Mouse (Mus musculus) cerebral cortex, adult 2 months (tissue): ENCODE results near the gene Plekha6.

ENCODE experiments used
- WGBS: fragments of 180-500 bp; shearing (Covaris S2); methylation state at CpG from one replicate; pipeline ENCODE4 v1.1.7; 2018; 5-methylcytosine and 5-hydroxymethylcytosine counted together

Plekha6 gene

GRCm38 (mm10) chr1:133146014-133147009, 17.7 kb upstream of the Plekha6 start:
- WGBS: 60% methylated on average over 22 of the region's 22 CpGs

- WGBS: 88% methylated on average over 5 of the region's 5 CpGs
Observed at GRCm38 (mm10) chr1:133147324-133147723, 16.7 kb upstream of the Plekha6 start.

DNA sequence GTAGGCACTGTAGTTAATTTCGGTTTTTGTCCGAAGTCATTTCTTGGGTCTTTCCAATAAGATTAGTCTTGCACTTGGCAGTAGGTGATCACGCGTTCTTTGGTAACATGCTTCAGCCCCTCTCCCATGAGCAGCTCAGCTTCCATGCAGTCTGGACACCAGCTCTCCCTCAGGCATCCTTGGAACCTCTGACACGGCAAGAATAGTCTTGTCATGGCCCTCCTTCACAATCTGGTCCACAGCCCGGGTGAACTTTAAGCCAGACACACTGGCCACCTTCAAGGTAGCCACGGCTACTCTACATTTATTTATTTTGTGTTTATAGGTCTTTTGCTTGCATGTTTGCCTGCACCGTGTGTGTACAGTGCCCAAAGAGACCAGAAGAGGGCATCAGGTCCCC, 15.9 kb upstream of the Plekha6 start:
- 96% methylated on average over 8 of the region's 8 CpGs for WGBS

DNA sequence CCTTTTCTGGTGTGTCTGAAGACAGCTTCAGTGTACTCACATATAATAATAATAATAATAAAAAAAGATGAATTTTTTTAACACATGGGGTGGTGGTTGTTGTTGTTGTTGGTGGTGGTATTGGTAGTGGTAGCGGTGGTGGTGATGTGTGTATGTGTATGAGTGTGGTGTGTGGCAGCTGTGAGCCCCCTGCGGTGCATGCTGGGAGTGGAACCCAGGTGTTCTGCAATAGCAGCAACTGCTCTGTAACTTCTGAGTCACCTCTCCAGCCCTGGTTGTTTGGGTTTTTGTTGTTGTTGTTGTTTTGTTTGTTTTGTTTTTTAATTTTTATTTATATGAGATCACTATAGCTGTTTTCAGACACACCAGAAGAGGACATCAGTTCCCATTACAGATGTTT, 13.5 kb upstream of the Plekha6 start:
- 100% methylated on average over 2 of the region's 2 CpGs for WGBS

DNA sequence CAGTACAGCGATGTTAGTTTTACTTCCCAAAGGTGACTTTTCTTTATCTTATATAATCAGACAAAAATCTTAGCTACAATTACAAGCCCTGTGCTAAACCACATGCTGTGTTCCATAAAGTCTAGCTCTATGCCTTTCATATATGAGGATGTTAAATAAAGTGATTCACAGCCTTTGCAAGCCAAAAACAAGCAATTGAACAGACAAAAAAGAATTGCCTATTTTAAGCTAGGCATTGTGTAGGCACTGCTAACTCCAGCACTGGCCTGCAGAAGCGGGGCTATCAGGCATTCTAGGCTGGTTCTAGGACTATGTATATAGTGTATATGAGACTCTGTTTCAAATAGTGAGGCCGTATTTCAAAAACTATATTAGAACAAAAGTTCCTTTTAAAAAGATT, 11.8 kb upstream of the Plekha6 start:
- 50% methylated on average over 3 of the region's 3 CpGs for WGBS

- 88% methylated on average over 6 of the region's 6 CpGs for WGBS
Observed at GRCm38 (mm10) chr1:133155270-133155669, 8.7 kb upstream of the Plekha6 start.

DNA sequence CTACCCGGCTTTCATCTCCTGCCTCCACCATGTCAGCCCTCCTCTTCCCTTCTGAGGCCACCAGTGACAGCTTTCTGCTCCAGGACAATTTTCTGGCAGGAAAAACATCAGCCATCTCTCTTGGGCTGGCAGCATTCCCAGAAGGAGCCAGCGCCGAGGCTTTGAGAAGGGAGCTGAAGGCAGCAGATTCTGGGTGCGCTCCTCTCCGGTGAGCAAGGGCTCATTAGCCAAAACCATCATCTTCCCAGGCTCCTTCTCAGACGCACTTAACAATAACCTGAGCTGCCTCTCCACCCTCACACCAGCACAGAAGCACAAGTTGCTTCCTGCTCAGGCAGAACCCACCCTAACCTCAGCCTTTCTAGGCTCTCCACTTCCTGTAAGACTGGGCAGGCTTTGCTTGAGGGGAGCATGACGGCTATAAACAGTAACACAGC, 4.9 kb upstream of the Plekha6 start:
- 5% methylated on average over 7 of the region's 7 CpGs for WGBS

GRCm38 (mm10) chr1:133161559-133161958, 2.5 kb upstream of the Plekha6 start:
- WGBS: 62% methylated on average over 4 of the region's 4 CpGs

GRCm38 (mm10) chr1:133162046-133162445, 2.0 kb upstream of the Plekha6 start:
- 64% methylated on average over 10 of the region's 10 CpGs for WGBS

- 75% methylated on average over 8 of the region's 8 CpGs for WGBS
Observed at GRCm38 (mm10) chr1:133162981-133163380, 1.0 kb upstream of the Plekha6 start.

DNA sequence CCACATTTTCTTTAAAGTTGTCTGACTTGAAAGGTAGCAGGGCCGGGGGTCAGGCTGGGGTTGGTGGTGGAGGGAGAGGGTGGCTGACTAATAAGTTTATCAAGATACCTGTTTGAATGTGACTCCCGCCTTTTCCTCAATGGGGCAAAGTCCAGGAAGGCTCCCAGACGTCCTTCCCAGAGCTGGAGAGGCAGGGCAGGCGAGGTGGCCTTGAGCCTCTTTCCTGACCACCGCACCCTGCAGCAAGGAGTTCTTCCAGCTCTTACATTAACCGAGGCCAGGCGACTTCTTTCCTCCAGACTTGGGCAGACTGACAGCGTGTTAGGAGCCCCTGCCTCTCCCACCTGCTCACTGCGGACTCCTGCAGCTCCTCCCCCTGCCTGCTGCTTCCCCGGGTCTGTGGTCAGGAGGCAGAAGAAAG, 591 bp downstream of the Plekha6 start:
- WGBS: 32% methylated on average over 10 of the region's 10 CpGs

- 65% methylated on average over 11 of the region's 11 CpGs for WGBS
Observed at GRCm38 (mm10) chr1:133165111-133165510, 1.1 kb downstream of the Plekha6 start.

- 56% methylated on average over 19 of the region's 19 CpGs for WGBS
Observed at GRCm38 (mm10) chr1:133168318-133169060, 4.5 kb downstream of the Plekha6 start.

DNA sequence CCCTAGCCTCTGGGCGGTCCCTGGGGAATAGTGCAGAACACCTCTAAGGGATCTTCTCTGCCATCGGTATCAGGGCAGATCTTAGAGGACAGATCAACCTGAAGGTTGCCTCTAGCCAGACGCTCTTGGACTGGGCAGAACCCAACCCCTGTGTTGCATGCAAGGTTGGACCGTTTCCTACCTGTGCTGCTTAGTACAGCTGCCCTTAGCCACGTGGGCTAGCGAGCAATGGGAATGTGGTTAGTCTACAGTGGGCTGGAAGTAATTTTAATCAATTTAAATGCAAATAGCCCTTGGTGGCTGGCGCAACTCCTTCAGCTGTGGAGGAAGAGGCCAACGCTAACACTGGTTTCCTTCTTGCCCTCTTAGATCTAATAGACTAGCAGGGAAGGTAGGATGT, 6.2 kb downstream of the Plekha6 start:
- WGBS: 84% methylated on average over 8 of the region's 8 CpGs

DNA sequence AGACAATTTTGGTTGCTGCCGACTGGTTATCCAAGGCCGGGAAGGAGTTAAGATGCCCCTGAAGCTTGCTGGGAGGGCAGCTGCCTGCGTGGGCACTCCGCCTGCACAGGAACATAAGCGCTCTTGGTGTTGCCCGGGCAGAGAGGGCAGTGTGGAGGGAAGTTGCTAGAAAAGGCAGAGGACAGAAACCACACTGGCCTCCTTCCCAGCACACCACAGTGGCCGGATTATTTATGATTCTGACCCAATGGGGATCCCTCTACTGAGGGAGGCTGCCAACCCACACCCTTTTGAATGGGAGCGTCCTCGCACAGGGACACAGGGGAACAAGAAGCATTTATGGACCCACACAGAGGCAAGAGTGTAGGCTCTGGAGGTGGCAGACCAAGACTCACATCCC, 7.3 kb downstream of the Plekha6 start:
- WGBS: 64% methylated on average over 9 of the region's 9 CpGs

GRCm38 (mm10) chr1:133175150-133175549, 11.1 kb downstream of the Plekha6 start:
- 79% methylated on average over 6 of the region's 6 CpGs for WGBS

DNA sequence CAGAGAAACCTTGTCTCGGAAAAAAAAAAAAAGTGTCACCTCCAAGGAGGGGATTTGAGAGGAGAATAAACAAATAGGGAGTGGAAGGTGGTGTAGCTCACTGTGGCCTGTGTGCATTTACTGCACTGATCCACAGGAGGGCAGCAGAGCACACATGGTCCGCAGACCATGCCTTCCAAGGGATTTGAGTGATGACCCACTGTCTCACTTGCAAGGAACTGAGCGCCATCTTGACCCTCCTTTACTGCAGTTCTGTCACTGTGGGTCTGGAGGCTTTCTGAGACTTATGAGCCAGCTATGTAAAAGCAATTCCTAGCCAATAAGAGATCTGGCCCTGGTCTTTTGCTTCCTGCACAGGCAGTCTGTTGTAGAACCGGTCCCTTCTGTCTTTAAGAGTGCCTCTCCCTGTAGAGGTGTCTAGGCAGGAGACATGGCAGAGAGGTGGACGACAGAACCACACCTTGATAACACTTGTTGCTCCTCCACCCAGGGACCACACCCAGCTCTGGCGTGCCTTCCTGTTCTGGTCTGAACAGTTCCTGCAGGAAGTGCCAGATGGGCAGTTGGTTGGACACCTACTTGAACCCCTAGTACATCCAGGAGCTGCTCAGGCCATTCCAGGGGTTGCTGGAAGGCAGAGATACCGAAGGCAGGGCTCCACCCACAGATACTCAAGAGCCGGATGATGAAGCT, 13.6 kb downstream of the Plekha6 start:
- WGBS: 44% methylated on average over 8 of the region's 8 CpGs

- WGBS: 33% methylated on average over 11 of the region's 11 CpGs
Observed at GRCm38 (mm10) chr1:133178732-133179440, 14.9 kb downstream of the Plekha6 start.

DNA sequence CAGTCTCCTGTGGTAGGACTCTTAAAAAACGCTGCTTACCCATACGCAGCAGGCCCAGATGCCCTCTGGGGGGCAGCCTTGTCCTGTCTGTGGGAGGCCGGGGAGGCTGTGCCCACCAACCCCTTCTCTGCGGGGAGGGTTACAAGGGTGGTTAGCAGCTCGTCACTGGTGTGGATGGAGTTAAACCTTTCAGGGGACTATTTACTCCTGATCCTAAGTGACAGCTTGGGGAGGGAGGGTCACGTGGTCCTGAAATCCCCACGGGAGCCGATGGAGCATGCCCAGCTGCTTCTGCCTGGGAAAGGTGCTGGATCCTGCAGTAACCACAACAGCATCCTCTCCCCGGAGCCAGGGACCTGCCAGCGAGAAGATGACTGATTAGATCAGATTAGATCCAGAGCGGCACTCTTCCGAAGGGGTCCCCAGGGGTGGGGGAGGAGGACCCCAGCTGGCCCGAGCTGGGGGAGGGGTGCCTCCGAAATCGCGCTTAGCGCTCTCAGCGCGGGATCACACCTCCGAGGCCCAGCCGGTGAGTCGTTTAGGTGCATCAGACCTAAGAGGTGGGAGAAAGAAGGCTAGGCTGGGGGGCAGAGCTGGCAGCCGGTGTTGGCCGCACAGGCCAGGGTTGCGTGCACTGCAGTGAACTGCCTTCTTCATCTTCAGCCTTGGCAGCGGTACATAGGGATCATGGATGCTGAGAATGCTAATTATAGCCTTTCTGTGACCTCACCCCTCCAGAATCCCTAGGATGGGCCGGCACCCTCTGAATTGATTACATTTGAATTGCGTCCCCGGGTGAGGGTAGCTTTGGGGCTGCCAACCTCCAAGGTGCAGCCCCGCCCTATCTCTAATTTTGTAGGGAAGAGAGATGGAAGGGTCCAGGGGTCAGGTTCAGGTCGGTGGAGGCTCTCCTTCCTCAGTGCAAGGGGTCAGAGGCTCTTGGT, 17.3 kb downstream of the Plekha6 start:
- WGBS: 2% methylated on average over 31 of the region's 31 CpGs

GRCm38 (mm10) chr1:133182016-133182705, 18.2 kb downstream of the Plekha6 start:
- under 1% methylated on average over 25 of the region's 25 CpGs for WGBS
